Mouse (Mus musculus): ENCODE measurements around the gene Slc5a4b. TPM values are rescaled to one million over a fixed set of nuclear protein-coding genes. Genes with fewer than 3 reads are reported as not detected.
"Not testable (repeated sequence)": the region's sequence is repeated elsewhere in the genome, so short reads cannot be mapped to it uniquely, and the experiment has no call there.

Gene Slc5a4b
- not detected for total RNA-seq (2021)
- long read RNA-seq, experiment 1 = 0 reads
- long read RNA-seq, experiment 2 = 0 reads

DNA sequence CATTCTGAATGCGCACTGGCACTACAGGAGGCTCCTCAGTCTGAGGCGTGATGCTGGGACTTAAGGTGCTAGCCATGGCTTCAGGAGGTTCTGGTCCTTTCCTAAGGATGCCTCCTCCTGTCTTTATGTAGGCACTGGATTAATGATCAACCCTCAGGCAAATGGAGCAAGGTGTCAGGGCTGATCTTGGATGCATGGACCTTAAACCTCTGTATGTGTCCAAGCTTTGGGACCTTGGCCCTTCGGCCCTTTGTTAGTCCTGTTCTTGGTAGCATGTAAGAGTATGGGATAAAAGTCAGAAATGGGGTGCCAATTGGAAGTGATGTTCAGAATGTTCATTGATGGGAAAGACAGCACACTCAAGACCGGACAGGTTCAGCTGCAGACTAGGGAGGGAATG is at the start of gene Slc5a4b:
Gene Slc5a4b, minus strand, starts transcription at position 101 of the 400 bp plus-strand sequence.
- no peak for DNase-seq (ENCODE audit: low spot score in 2 of 2)

DNA sequence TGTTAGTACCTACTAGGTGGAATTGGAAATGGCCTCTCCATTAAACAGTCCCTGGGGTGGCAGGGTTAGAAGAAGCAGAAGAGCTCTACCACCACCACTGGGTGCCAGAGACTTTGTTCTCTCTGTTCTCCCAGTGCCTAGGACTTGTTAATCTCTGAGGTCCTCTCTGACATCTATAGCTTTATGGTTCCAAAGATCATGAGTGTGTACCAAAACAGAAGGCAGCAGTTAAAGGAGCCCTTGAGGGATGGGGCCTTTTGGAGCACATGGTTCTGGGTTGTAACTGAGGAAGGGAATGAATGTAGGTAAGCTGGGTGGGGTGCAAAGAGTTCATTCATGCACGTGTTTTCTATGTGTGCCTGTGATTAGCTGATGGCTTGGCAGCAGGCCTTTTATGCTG is 47.2 kb upstream of the Slc5a4b start:
- no peak for DNase-seq (ENCODE audit: low spot score in 2 of 2)

DNA sequence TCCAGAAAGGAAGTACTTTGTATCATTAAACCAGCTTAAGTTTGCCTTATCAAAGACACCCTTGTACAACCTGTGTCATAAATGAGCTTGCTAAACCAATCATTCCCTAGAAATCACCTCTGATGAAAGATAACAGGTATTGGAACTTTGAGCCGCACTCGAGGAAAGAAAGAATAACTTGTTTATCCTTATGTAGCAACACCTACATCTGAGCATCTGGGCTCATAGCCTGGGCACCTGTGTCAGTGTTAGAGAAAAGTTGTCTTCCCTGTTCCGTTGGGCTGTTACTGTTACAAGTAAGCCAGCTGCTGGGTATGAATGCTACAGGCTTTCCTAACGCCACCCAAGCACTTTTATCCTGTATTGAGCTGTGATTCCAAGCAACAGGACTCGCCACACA is 46.8 kb upstream of the Slc5a4b start:
- no peak for DNase-seq (ENCODE audit: low spot score in 2 of 2)

DNA sequence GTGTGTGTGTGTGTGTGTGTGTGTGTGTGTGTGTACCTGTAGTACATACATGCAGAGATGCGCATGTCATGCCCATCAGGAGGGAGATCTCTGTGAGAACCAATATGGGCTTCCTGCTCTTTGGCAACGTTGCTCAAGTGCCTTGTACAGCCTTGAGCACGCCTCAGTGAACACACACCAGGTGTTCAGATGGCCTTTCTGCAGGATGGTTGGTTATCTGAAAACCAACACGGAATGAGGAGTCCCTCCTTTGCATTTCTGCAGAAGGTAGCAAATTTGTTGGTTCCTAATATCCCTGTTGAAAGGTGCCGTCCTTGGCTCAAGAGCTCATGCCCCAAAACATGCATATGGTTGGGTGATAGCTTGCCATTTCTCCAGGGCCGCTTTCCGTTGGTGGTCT is 45.1 kb upstream of the Slc5a4b start:
- no peak for DNase-seq (ENCODE audit: low spot score in 2 of 2)

DNA sequence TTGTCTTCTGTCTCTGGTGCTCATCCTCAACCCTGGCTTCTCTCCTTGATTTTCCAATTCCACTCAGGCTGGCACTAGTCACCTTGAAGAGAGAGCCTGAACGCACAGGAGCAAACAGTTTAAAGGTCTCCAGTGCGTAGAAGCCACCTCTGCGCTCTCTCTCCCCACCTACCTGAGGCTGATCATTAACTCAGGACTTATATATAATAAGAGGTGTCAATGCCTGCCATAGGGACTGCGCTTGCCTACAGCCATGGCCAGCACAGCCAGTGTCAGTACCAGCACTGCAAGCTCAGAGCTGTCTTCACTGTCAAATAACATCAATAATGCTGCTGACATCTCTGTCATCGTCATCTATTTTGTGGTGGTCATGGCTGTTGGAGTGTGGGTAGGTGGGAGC is 36.5 kb upstream of the Slc5a4b start, which contains the start of gene Slc5a4a:
Gene Slc5a4a, plus strand, starts transcription at position 174 of the 400 bp plus-strand sequence.
- no peak for DNase-seq (ENCODE audit: low spot score in 2 of 2)

DNA sequence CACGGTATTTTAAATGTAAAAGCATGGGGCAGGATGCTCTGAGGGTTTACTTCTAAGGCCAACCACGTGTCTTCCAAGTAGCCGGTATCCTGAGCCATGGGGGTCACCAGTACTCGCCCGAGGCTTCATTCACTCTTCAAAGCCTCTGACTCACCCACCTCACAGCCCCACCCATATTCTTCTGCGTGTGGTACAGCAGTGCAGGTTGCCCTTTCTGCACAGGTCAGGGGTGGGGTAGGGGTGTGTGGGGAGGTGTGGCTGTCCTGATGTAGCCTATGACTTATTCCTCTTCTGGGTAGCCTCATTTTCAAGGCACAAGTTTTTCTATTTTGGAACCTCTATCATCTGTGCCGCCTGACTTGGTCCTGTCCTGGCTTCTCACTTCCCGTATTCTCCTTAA is 36.1 kb upstream of the Slc5a4b start:
- no peak for DNase-seq (ENCODE audit: low spot score in 2 of 2)

DNA sequence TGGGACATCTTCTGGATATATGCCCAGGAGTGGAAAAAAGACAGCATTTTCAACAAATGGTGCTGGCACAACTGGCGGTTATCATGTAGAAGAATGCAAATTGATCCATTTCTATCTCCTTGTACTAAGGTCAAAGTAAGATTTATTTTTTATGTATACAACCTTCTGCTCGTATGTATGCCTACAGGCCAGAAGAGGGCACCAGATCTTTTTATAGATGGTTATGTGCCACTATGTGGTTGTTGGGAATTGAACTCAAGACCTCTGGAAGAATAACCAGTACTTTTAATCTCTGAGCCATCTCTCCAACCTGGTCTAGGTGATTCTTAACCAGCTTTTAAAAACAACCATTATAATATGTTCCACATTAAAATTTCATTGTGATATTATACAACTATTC is 25.6 kb upstream of the Slc5a4b start:
- DNase-seq (ENCODE audit: low spot score in 2 of 2) = no peak

DNA sequence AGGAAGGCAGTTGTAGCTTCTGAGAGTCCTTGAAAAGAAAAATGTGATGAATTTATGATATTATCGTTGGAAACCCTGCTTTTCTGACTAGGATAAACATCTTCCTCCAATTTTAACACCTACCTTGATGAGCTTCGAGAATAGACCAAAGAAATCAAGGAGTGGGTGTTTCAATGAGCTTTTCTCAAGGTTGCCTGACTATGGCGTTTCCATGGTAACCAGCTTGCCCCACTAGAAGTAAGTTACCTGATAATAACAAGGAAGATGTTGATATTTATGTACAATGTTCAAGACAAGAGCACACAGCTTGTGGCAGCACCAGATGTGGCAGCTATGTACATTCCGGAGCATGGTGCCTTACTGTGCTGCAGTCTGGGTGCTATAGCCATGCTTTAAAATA is 21.7 kb upstream of the Slc5a4b start:
- no peak for DNase-seq (ENCODE audit: low spot score in 2 of 2)

DNA sequence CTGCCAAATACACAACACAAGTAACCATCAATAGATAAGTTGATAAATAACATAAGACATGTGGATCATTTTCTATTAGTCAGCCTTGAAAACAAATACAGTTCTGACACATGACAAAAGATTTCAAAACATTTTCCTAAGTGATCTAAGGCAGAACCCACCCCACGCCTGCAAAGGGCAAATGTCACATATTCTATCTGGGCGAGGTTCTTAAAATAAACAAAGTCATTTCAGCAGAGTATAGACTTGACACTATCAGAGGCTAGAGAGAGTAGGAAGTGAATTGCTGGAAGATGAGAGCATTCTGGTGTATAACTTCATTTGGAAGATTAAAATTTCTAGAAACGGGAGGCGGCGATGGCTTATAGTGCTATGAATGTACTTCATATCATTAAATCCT is 10.7 kb upstream of the Slc5a4b start:
- no peak for DNase-seq (ENCODE audit: low spot score in 2 of 2)

DNA sequence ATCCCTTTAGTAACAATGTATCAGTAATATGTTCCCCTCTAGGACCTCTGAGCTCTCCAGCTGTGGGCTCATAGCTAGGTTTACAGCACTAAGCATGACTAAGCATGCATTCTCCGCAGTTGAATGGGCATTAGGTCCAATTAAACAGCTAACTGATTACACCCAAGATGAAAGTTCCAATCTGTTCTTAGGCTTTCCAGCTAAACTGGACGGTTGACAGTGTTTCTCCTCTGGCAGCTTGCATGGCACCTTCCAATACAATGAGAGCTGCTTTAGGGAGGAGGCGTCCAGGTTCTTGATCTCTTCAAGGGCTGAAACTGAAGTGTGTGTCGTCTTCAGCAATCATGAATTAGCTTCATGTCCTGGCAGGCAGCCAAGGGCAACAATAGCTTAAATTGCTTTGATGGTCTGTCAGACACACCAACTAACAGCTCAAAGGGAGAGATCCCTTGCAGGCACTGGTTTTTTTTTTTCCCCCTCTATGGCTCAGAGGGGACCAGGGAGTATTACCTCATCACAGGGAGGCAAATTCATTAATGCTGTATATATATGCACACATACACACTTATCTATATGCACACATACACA is 9.5 kb upstream of the Slc5a4b start:
- no peak for DNase-seq (ENCODE audit: low spot score in 2 of 2)

DNA sequence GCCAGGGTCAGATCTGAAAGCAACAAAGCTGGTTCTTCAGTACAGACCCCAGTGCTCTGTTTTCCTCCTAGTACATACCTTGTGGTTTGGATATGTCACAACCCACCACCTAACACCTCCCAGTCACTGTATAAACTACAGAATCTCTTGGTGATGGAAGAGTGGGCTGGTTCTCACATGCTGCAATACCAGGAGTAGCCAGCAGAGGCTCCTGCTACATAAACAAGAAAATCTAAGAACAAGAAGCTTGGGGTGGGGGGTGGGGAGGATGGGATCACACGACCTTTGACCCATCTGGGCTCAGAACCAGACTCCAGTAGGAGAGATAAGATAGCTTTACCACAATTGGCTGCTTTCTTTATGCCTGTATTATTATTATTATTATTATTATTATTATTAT is 8.0 kb upstream of the Slc5a4b start:
- peak in 1 of 2 experiments; percentile 19 for DNase-seq (ENCODE audit: low spot score in 2 of 2)

DNA sequence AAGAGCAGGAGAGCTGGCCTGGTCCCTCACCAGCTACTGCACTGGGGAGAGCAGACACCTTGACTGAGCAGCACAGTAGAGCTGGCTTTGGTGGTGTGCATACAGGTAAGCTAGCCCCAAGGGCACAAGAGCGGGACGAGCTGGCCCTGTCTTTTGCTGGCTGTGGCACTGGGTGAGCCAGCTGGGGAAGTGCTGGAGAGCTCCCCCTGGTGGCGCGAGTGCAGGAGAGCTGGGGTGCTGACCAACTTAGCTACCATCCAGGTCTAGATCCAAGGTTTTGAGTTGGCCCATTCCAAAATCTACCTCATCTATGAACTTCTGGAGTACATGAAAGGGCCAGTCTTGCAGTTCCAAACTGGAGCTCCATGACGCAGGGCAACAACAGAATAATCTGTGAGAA is 7.2 kb upstream of the Slc5a4b start:
- DNase-seq (ENCODE audit: low spot score in 2 of 2) = peak; percentile 73 to 74

DNA sequence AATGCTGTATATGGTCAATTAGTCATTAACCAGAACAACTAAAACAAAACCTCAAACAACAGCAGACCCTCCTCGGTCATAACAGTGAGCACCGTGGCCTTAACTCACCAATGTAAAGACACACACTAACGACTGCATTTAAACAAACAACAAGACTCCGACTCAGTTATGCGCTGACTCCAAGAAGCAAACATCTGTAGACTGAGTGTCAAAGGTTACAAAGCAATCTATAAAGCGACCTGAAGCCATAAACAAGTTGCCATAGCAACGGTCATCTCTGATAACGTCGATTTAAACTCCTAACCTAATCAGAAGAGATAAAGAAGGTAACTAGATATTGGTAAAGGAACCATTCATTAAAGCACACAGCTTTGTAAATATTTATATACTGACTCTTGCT is 13.4 kb downstream of the Slc5a4b start:
- DNase-seq (ENCODE audit: low spot score in 2 of 2) = no peak

DNA sequence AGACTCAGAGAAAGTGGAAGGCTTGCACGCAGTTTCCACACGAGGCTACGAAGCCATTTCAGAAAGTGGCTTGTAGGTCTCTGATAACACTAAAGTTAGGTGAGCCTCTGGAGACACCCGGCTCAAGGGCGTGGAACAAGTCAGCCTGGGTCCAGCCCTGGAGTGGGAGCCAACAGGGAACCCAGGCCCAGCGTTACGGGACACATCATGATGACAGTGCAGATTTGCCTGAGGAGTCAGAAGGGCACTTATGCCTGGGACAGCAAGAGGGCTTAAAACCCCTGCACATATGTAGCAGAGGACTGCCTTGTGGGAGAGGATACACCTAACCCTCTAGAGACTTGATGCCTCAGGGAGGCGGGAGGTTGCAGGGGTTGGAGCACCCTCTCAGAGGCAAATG is 14.2 kb downstream of the Slc5a4b start:
- DNase-seq (ENCODE audit: low spot score in 2 of 2) = no peak

DNA sequence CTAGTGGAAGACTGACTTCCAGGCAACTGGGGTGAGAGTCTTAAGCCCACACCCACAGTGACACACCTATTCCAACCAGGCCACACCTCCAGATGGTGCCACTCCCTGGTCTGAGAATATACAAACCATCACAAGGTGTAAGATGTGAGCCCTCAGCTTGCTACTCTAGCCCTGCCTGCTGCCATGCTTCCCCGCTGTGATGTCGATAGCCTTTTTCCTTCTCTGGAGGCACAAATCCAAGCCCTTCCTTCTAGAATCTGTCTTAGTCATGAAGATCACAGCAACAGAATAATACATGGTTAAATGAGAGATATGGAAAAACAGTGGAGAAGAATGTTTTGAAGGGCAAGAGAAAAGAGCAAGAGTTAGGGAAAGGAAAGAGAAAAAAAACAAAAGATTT is 33.8 kb downstream of the Slc5a4b start:
- DNase-seq (ENCODE audit: low spot score in 2 of 2) = not testable (repeated sequence)

DNA sequence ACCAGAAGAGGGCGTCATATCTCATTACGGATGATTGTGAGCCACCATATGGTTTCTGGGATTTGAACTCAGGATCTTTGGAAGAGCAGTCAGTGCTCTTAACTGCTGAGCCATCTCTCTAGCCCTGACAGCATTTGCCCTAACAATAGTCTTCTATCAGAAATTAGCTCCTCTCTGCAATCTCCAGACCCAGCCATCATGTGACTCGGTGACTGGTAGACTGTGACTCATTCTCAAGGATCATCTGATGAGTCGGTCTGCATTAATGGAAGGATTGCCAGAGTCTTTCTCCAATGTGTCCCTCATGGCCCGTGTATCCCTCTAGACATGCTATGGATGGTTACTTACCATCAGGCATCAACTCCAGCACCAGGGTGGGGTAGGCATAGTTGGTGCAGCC is 38.7 kb downstream of the Slc5a4b start:
- not testable (repeated sequence) for DNase-seq (ENCODE audit: low spot score in 2 of 2)

DNA sequence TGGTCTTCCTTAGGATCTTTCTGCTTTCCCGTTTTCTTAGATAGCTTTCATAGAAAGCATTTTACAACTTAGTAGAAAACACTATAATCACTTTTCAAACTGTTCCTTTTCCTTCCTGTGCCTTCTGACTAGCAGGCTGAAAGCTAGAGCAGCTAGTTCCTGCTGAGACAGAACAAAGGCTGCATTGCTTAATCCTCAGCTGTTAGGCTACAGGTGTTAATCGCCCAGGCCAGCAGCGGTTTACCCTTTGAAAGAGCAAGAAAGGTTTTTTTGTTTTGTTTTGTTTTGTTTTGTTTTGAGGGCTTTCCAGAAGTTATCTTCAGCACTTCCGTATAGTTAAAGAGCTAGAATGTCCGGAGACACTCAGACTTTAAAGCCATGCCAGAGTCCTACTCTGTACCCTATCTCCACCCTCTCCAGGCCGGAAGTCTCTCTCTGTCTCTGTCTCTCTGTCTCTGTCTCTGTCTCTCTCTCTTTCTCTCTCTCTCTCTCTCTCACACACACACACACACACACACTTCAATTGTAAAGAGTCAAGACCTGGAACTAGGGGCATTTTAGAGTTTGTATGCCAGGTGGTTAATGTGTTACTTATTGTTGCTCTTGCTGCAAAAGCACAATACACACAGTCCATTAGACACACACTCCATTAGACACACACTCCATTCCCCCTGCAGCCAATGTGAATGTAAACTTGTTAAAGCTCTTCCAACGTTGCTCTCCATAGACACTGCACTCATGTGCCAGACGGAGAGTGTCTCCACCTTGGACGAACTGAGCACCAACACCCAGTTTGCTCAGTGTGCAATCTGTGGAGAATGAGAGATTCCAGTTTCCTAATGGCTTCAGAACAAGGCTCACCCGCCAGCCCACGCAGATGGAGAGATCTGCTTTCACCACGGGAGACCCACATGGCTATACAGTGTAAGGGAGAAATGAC is 42.8 kb downstream of the Slc5a4b start:
- no peak for DNase-seq (ENCODE audit: low spot score in 2 of 2)

DNA sequence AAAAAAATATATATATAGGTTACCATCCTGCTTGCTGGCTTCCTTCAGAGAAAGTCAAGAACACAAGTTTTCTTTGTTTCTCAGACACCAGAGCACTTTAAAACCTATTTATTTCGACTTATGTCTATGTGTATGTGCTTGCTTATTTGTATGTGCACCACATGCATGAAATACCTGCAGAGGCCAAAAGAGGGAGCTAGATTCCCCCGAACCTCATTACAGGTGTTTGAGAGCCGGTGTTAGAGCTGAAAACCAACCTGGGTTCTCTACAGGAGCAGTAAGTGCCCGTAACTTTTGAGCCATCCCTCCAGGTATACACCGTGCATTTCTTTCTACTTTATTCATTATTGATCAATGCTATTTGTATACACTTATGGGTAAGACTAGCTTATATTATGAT is 48.3 kb downstream of the Slc5a4b start:
- DNase-seq (ENCODE audit: low spot score in 2 of 2) = no peak

DNA sequence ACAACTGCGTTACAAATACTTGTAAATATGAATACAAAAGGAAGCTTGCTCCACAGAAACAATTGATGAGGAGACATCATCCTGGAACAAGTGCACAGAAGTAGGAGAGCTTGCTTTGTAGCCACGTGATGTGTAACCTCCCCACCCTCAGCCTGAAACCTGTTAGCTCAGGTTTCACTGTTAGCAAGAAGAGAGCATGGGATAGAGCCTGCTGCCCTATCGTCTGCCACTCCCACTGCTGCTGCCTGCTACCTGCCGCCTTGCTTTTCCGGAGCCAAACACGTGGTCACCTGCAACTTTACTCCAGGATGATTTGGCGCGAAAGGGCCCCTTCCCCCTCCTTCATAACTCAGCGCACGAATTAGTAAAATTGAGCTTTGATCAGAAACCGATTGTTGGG is 58.9 kb downstream of the Slc5a4b start:
- no peak for DNase-seq (ENCODE audit: low spot score in 2 of 2)

DNA sequence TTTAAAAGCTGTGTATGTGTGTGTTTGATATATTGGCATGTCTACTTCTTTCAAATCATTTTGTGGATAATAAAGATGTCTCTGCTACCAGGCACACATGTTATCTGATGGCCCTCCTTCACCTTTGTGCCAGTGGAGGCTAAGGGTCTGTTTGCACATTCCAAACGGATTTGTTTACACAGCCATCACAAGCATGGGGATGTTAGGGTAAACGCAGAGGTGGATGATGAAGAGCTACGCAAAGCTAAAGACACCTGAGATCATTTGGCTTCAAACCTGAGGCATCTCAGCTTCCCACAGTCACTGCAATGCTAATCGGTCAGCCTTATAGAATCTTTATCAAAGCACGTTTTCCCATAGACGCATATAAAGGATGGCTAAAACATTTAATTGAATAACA is 61.8 kb downstream of the Slc5a4b start:
- no peak for DNase-seq (ENCODE audit: low spot score in 2 of 2)

DNA sequence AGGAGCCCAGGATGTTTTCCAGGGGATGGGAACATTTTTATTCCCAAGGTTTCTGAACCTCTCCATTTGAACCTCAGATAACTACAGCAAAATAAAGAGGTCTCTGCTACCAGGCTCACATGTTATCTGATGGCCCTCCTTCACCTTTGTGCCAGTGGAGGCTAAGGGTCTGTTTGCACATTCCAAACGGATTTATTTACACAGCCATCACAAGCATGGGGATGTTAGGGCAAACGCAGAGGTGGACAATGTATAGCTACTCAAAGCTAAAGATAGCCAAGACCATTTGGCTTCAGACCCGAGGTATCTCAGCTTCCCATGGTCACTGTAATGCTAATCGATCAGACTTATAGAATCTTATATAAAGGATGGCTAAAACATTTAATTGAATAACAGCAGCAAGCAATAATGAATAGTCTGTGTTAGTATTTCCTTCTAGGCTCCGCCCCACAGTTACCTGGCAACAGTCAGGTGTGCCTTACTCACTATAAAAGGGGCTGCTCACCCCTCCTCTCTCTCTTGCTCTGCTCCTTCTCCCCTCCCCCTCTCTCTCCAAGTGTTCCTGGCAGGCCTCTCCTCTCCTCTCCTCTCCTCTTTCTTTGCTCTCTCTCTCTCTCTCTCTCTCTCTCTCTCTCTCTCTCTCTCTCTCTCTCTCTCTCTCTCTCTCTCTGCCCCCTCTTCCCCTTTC is 63.4 kb downstream of the Slc5a4b start:
- DNase-seq (ENCODE audit: low spot score in 2 of 2) = no peak

DNA sequence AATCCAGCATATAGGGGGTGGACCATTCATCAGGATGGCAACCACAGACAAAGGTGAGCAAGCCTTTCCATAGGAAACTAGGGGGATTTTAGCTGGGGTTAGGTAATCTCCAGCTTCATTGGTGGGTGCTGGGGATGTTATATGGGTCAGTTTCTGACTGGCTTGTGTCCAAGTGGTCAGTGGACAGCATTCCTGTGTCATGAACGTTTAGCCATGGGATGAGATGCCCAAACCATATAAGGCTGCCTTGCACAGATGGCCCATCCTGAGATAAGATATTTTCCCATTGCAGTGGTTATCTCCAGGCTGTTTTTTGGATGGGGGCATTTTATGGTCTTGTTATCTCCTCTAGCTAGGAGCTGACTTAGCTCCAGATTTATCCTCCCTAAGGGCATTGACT is 64.0 kb downstream of the Slc5a4b start:
- DNase-seq (ENCODE audit: low spot score in 2 of 2) = no peak
